Mouse (Mus musculus) MEL (cell line): ENCODE results near the gene Bckdhb.

Experiments used
- CTCF ChIP-seq, 3 experiments: IDR thresholded peaks in 2 of 3; conservative IDR thresholded peaks in 1 of 3; 2 replicates each; pipeline ENCODE4 v1.5.1; 2011 to 2012; ENCODE audit warnings: low read length in 3 of 3, low read depth in 2 of 3, mild to moderate bottlenecking in 2 of 3, improper control_type of control experiment in 1 of 3, inconsistent platforms in 1 of 3, mixed read lengths in 1 of 3, moderate library complexity in 1 of 3; ENCODE audit not compliant: control insufficient read depth in 1 of 3, insufficient read depth in 1 of 3, poor library complexity in 1 of 3, severe bottlenecking in 1 of 3
- ETS1 ChIP-seq: IDR thresholded peaks from 2 replicates; pipeline ENCODE4 v1.6.1; 2012; ENCODE audit warnings: low read depth, mild to moderate bottlenecking, inconsistent platforms, low read length, improper control_type of control experiment, moderate library complexity
- POLR2AphosphoS5 ChIP-seq: IDR thresholded peaks from 2 replicates; pipeline ENCODE4 v1.6.1; 2012; ENCODE audit warnings: low read depth, borderline replicate concordance, mild to moderate bottlenecking, inconsistent platforms, low read length, moderate library complexity, mixed read lengths
- SMC3 ChIP-seq: IDR thresholded peaks from 2 replicates; pipeline ENCODE4 v1.6.1; 2011; ENCODE audit warnings: low read depth, low read length, improper control_type of control experiment
- TAL1 ChIP-seq: IDR thresholded peaks from 2 replicates; pipeline ENCODE4 v1.6.1; 2012; ENCODE audit warnings: mild to moderate bottlenecking, inconsistent platforms, low read length, moderate library complexity, mixed read lengths
- ZC3H11A ChIP-seq: IDR thresholded peaks from 2 replicates; pipeline ENCODE4 v1.6.1; 2012; ENCODE audit warnings: low read depth, mild to moderate bottlenecking, inconsistent platforms, low read length, improper control_type of control experiment

DNA sequence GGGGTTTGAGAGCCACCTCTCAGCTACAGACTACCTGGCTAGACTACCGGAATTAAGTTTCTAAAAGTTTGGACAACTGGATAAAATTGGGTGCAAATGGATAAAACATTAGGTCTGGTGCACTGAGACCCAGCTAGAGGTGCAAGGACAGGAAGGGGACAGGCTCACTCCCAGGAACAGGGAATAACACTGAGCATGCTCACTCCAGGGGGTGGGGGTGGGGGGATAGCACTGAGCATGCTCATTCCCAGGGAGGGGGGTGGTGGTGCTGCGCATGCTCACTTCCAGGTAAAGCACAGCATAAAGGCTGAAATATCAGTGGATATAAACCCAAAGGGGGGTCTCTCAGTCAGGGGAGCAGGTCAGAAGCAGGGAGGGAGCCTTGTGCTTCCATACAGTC, 120.7 kb downstream of the Bckdhb start:
- TF ChIP-seq TAL1, result no peak
- TF ChIP-seq SMC3, result no peak
- TF ChIP-seq POLR2AphosphoS5, result no peak
- no peak for TF ChIP-seq CTCF (IDR thresholded peaks at IDR 0.05 in 2 of 3, conservative IDR thresholded peaks at IDR 0.05 in 1 of 3; ENCODE audit: control insufficient read depth in 1 of 3, insufficient read depth in 1 of 3, low read depth in 2 of 3, low read length in 3 of 3, poor library complexity in 1 of 3, severe bottlenecking in 1 of 3)
- no peak for TF ChIP-seq ZC3H11A
- no peak for TF ChIP-seq ETS1
